Mouse (Mus musculus): Measurements from ENCODE around the gene 2210010C04Rik. TPM values are rescaled to one million over a fixed set of nuclear protein-coding genes. Genes with fewer than 3 reads are reported as not detected.

2210010C04Rik gene
- total RNA-seq (2012; rRNA removed) (not detected in 2 replicates), polyA plus RNA-seq (2012; ENCODE audit: insufficient read depth in 1 of 2, insufficient read length in 2 of 2, low read depth in 1 of 2, low replicate concordance in 2 of 2, missing spikeins in 1 of 2) (not detected)

GRCm38 (mm10) chr6:41035409-41035808 is at the start of gene 2210010C04Rik:
Gene 2210010C04Rik, minus strand, starts transcription at chr6:41035509.
- Histone ChIP-seq H3K79me2 (ENCODE audit: control insufficient read depth, insufficient read depth, low read length, poor library complexity) (no peaks in the 10 kb centered on the region), H3K4me1 (ENCODE audit: control insufficient read depth in 1 of 2, insufficient read depth in 2 of 2, low read length in 2 of 2) (no peaks in the 10 kb centered on the region), H3K27me3 (ENCODE audit: control insufficient read depth in 1 of 2, insufficient read depth in 2 of 2, low read length in 2 of 2) (no peaks in the 10 kb centered on the region), H3K9ac (ENCODE audit: control insufficient read depth, low read depth, low read length, poor library complexity, severe bottlenecking) (no peak within 1 kb of the TSS), H3K27ac (ENCODE audit: control insufficient read depth, low read depth, low read length) (no peak within 1 kb of the TSS), H3K36me3 (ENCODE audit: control insufficient read depth in 1 of 2, insufficient read depth in 2 of 2, low read length in 2 of 2) (no peaks in the 10 kb centered on the region), H3K9me3 (replicated peaks; ENCODE audit: insufficient read depth, low read length) (no peaks in the 10 kb centered on the region), H3K4me3 (ENCODE audit: control insufficient read depth in 1 of 2, insufficient read depth in 1 of 2, low read depth in 2 of 2, low read length in 2 of 2) (no peak within 1 kb of the TSS)
- no peak for DNase-seq (ENCODE audit: low read depth, low spot score)
- TF ChIP-seq JUND (IDR thresholded peaks at IDR 0.05; ENCODE audit: low read depth, low read length) (no peak), USF1 (IDR thresholded peaks at IDR 0.05; ENCODE audit: low read depth, low read length) (no peak), GABPA (IDR thresholded peaks at IDR 0.05; ENCODE audit: low read depth, low read length) (no peak), SMC3 (IDR thresholded peaks at IDR 0.05; ENCODE audit: low read depth, low read length) (no peak), RCOR1 (IDR thresholded peaks at IDR 0.05; ENCODE audit: low read depth, low read length) (no peak), HCFC1 (IDR thresholded peaks at IDR 0.05; ENCODE audit: low read depth, low read length) (no peak), MYC (IDR thresholded peaks at IDR 0.05; ENCODE audit: low read depth, low read length) (no peak), E2F4 (IDR thresholded peaks at IDR 0.05; ENCODE audit: borderline replicate concordance, low read depth, low read length) (no peak), MAFK (IDR thresholded peaks at IDR 0.05; ENCODE audit: borderline replicate concordance, low read depth, low read length) (no peak), ZMIZ1 (IDR thresholded peaks at IDR 0.05; ENCODE audit: low read depth, low read length) (no peak), ZC3H11A (IDR thresholded peaks at IDR 0.05; ENCODE audit: low read depth, low read length) (no peak), ZKSCAN1 (IDR thresholded peaks at IDR 0.05; ENCODE audit: low read depth, low read length) (no peak), NRF1 (IDR thresholded peaks at IDR 0.05; ENCODE audit: insufficient read depth, low read depth, low read length, poor library complexity, severe bottlenecking) (no peak), BHLHE40 (IDR thresholded peaks at IDR 0.05; ENCODE audit: borderline replicate concordance, low read depth, low read length) (no peak), POLR2AphosphoS2 (IDR thresholded peaks at IDR 0.05; ENCODE audit: low read length) (no peak), RAD21 (IDR thresholded peaks at IDR 0.05; ENCODE audit: low read depth, low read length) (no peak)

- no peaks in the 10 kb centered on the region for H3K79me2 ChIP-seq (ENCODE audit: control insufficient read depth, insufficient read depth, low read length, poor library complexity)
- no peaks in the 10 kb centered on the region for H3K4me1 ChIP-seq (ENCODE audit: control insufficient read depth in 1 of 2, insufficient read depth in 2 of 2, low read length in 2 of 2)
- no peak overlapping the region for H3K9ac ChIP-seq (ENCODE audit: control insufficient read depth, low read depth, low read length, poor library complexity, severe bottlenecking)
- no peak overlapping the region for H3K4me3 ChIP-seq (ENCODE audit: control insufficient read depth in 1 of 2, insufficient read depth in 1 of 2, low read depth in 2 of 2, low read length in 2 of 2)
- no peak overlapping the region for H3K27ac ChIP-seq (ENCODE audit: control insufficient read depth, low read depth, low read length)
- H3K27me3 ChIP-seq (ENCODE audit: control insufficient read depth in 1 of 2, insufficient read depth in 2 of 2, low read length in 2 of 2): no peaks in the 10 kb centered on the region
- TF ChIP-seq CHD1 (IDR thresholded peaks at IDR 0.05; ENCODE audit: low read depth, low read length) (no peak), HCFC1 (IDR thresholded peaks at IDR 0.05; ENCODE audit: low read depth, low read length) (no peak), ELF1 (IDR thresholded peaks at IDR 0.05; ENCODE audit: low read depth, low read length) (no peak), TAL1 (IDR thresholded peaks at IDR 0.05; ENCODE audit: low read length) (no peak), NELFE (IDR thresholded peaks at IDR 0.05; ENCODE audit: low read depth, low read length) (no peak), KAT2A (conservative IDR thresholded peaks at IDR 0.05; ENCODE audit: low read depth, low read length) (no peak), ZMIZ1 (IDR thresholded peaks at IDR 0.05; ENCODE audit: low read depth, low read length) (no peak), USF2 (IDR thresholded peaks at IDR 0.05; ENCODE audit: borderline replicate concordance in 1 of 2, insufficient read depth in 1 of 2, low read depth in 1 of 2, low read length in 2 of 2) (no peak), BHLHE40 (IDR thresholded peaks at IDR 0.05; ENCODE audit: borderline replicate concordance, low read depth, low read length) (no peak), MEF2A (IDR thresholded peaks at IDR 0.05; ENCODE audit: extremely low read depth, insufficient replicate concordance, low read depth, low read length, poor library complexity, severe bottlenecking) (no peak), ZC3H11A (IDR thresholded peaks at IDR 0.05; ENCODE audit: low read depth, low read length) (no peak), TCF12 (IDR thresholded peaks at IDR 0.05; ENCODE audit: low read depth, low read length) (no peak), MAZ (IDR thresholded peaks at IDR 0.05; ENCODE audit: low read depth, low read length) (no peak)
- DNase-seq (ENCODE audit: low read depth, low spot score): no peak
- no peaks in the 10 kb centered on the region for H3K9me3 ChIP-seq (replicated peaks; ENCODE audit: insufficient read depth, low read length)
- no peaks in the 10 kb centered on the region for H3K36me3 ChIP-seq (ENCODE audit: control insufficient read depth in 1 of 2, insufficient read depth in 2 of 2, low read length in 2 of 2)
Observed at GRCm38 (mm10) chr6:41080121-41080520, 44.8 kb upstream of the 2210010C04Rik start.
